25 mouse cellular contexts compared by ENCODE assay signal in the genomic region with DNA sequence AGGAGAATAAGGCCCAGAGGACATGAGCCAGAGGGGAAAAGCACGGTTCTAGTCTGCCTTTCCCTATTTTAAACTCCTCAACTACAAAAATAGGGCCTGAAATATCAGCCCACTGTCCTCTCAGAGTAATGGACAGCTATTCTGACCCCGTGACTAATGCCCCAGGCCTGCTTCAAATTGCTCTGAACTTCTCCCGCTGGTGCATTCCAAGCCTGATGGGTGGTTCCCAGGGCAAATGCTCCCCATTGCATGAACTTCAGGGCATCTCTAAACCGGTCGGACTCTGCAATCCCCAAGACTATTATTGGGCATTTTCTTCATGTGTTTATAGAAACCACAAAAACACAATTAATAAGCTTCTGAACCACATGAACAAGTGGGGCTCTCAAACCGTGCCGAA. TPM values are rescaled to one million over a fixed set of nuclear protein-coding genes. Genes with fewer than 3 reads are reported as not detected.
"Had no signal": no experiment of that assay in that cellular context is flagged by ENCODE, and none has a peak within 500 bp of the region (broad histone marks: within the 10 kb centered on the region; RNA-seq: fewer than 3 reads in every experiment).

No protein-coding gene starts in this region.

- H3K36me3 ChIP-seq: limb, embryonic 10.5 days; limb, embryonic 13.5 days; liver, embryonic 13.5 days had no signal

- H3K4me3 ChIP-seq: layer of hippocampus, adult 2 months; limb, embryonic 10.5 days; limb, embryonic 13.5 days; liver, embryonic 13.5 days; megakaryocyte, embryonic 14.5 days had no signal

- H3K9me3 ChIP-seq: limb, embryonic 10.5 days; limb, embryonic 13.5 days; liver, embryonic 13.5 days; megakaryocyte, embryonic 14.5 days had no signal

- H3K9ac ChIP-seq: limb, embryonic 13.5 days; liver, embryonic 13.5 days; lung, embryonic 14.5 days had no signal

- DNase-seq: kidney, postnatal 25 days; layer of hippocampus, adult 9-11 months; liver; liver, embryonic 13.5 days; lung, embryonic 14.5 days; midbrain, embryonic 14.5 days; thymus, adult 2 months; thymus, postnatal 14 days; thymus, postnatal 4 days had no signal

- H3K4me2 ChIP-seq: limb, embryonic 13.5 days; liver, embryonic 13.5 days; lung, embryonic 14.5 days; midbrain, embryonic 11.5 days had no signal

- ATAC-seq: lung, postnatal 0 days had no signal

- H3K4me1 ChIP-seq: limb, embryonic 10.5 days; liver, embryonic 13.5 days had no signal

- H3K27me3 ChIP-seq: limb, embryonic 13.5 days; liver, embryonic 13.5 days; megakaryocyte, embryonic 14.5 days had no signal

- H3K27ac ChIP-seq: kidney, postnatal 0 days; layer of hippocampus, adult 2 months; limb, embryonic 10.5 days; limb, embryonic 13.5 days; liver, embryonic 13.5 days; macrophage; stomach, postnatal 0 days had no signal

RNA-seq across cellular contexts. Expression of gene A1cf, which starts 37.1 kb away (rescaled TPM):
- total RNA-seq: layer of hippocampus, adult 2 months; layer of hippocampus, postnatal 25 days; left cerebral cortex, adult 18-20 months; left cerebral cortex, postnatal 25 days; midbrain, postnatal 0 days had no signal
- polyA plus RNA-seq: limb, embryonic 10.5 days; limb, embryonic 13.5 days; lung, embryonic 14.5 days; lung, postnatal 0 days; macrophage; midbrain, embryonic 11.5 days; midbrain, embryonic 14.5 days; midbrain, postnatal 0 days; neural tube, embryonic 11.5 days; neural tube, embryonic 14.5 days; stomach, embryonic 14.5 days had no signal
